Mouse (Mus musculus): Measurements from ENCODE around the gene Mrpl38. TPM values are rescaled to one million over a fixed set of nuclear protein-coding genes. Genes with fewer than 3 reads are reported as not detected.
"Not testable (repeated sequence)": the region's sequence is repeated elsewhere in the genome, so short reads cannot be mapped to it uniquely, and the experiment has no call there.

The Mrpl38 gene
- polyA plus RNA-seq, 1 experiment, result 99.5 TPM

DNA sequence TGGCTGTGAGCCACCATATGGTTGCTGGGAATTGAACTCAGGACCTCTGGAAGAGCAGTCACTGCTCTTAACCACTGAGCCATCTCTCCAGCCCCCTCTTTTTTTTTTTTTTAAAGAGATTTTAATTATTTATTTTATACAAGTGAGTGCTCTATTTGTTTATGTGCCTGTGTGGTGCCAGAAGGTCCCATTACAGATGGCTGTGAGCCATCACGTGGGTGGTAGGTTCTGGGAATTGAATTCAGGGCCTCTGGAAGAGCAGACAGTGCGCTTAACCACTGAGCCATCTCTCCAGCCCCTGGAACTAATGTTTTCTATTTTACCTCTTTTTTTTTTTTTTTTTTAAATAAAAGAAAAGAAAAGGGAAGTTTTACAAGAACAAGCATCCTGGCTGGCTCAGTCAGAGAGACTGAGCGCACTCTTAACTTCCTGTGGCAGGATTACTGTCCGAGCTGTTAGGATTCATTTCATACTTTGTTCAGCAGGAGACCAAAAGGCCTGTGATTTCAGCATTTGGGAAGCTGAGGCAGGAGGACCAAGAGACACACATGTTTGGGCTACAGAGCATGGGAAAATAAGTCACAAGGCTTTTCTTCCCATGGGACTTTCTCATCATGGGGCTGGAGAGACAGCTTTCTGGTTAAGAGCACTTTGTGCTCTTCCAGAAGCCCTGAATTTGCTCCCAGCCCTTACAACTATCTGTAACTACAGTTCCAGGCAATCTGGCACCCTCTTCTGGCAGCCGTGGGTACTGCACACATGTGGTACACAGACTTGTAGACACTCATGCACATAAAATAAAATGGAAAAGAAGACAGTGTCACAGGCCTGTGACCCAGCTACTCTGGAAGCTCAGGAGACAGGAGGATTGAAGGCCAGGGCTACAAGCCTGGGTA, 42.2 kb downstream of the Mrpl38 start:
- Histone ChIP-seq H3K4me1 (ENCODE audit: control insufficient read depth, insufficient read depth, insufficient read length, low read length) (peaks cover 31% of the 10 kb centered on the region), H3K27ac (replicated peaks; ENCODE audit: low read depth, low read length) (no peak overlapping the region)

DNA sequence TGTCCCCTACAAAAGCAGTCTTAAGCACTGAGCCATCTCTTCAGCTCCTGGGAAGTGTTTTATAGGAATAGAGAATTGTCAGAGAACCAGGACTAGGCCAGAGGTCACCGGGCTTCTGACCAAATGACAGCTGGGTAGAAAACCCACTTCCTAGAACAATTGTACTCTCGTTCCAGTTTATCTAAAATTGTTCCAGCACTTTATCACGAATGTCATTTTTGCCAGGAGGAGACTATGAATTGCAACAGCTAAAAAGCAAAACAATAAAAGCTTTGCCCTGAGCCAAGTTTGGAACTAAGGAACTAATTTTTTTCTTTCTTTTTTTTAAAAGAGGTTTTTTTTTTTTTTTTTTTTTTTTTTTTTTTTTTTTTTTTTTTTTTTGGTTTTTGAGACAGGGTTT, 43.1 kb downstream of the Mrpl38 start:
- Histone ChIP-seq H3K27ac (replicated peaks; ENCODE audit: low read depth, low read length) (peak overlapping the region; percentile 88), H3K4me3 (ENCODE audit: insufficient read depth, low read depth, low read length) (no peak overlapping the region), H3K4me1 (ENCODE audit: control insufficient read depth, insufficient read depth, insufficient read length, low read length) (peaks cover 26% of the 10 kb centered on the region)

More for the DNA sequence above, 42.2 kb downstream of the Mrpl38 start:
- H3K4me3 ChIP-seq (ENCODE audit: insufficient read depth, low read depth, low read length), result no peak overlapping the region

- no peak overlapping the region for H3K4me3 ChIP-seq (ENCODE audit: insufficient read depth, low read depth, low read length)
- peaks cover 12% of the 10 kb centered on the region for H3K4me1 ChIP-seq (ENCODE audit: control insufficient read depth, insufficient read depth, insufficient read length, low read length)
- peak overlapping the region; percentile 84 for H3K27ac ChIP-seq (replicated peaks; ENCODE audit: low read depth, low read length)
Measured at GRCm38 (mm10) chr11:116093771-116094565, 44.7 kb downstream of the Mrpl38 start.

- H3K27ac ChIP-seq (replicated peaks; ENCODE audit: low read depth, low read length); H3K4me3 ChIP-seq (ENCODE audit: insufficient read depth, low read depth, low read length); H3K4me1 ChIP-seq (ENCODE audit: control insufficient read depth, insufficient read depth, insufficient read length, low read length): not testable (repeated sequence)
Measured at GRCm38 (mm10) chr11:116092959-116093358, 45.7 kb downstream of the Mrpl38 start.

DNA sequence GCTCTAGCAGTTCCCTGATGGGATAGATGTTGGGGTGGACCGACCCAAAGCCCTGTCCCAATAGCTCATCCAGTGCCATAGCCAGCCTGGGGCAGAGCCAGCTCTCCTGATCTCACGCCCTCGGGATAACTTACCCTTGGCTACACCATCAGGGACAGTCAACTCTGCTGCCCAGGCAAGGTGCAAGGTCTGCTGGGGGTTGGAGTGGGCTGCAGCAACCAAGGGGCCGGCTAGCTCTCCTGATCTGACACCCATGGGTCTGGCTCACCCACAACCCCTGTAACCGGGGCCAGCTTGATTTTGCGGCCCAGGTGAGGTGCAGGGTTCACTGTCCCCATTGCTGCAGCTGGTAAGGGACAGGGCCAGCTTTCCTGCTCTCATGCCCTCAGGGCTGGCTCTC, 47.1 kb downstream of the Mrpl38 start:
- Histone ChIP-seq H3K4me1 (ENCODE audit: control insufficient read depth, insufficient read depth, insufficient read length, low read length) (peaks cover 11% of the 10 kb centered on the region), H3K27ac (replicated peaks; ENCODE audit: low read depth, low read length) (no peak overlapping the region), H3K4me3 (ENCODE audit: insufficient read depth, low read depth, low read length) (no peak overlapping the region)

GRCm38 (mm10) chr11:116089545-116089944, 49.1 kb downstream of the Mrpl38 start:
- Histone ChIP-seq H3K4me3 (ENCODE audit: insufficient read depth, low read depth, low read length) (no peak overlapping the region), H3K4me1 (ENCODE audit: control insufficient read depth, insufficient read depth, insufficient read length, low read length) (peaks cover 12% of the 10 kb centered on the region), H3K27ac (replicated peaks; ENCODE audit: low read depth, low read length) (no peak overlapping the region)

DNA sequence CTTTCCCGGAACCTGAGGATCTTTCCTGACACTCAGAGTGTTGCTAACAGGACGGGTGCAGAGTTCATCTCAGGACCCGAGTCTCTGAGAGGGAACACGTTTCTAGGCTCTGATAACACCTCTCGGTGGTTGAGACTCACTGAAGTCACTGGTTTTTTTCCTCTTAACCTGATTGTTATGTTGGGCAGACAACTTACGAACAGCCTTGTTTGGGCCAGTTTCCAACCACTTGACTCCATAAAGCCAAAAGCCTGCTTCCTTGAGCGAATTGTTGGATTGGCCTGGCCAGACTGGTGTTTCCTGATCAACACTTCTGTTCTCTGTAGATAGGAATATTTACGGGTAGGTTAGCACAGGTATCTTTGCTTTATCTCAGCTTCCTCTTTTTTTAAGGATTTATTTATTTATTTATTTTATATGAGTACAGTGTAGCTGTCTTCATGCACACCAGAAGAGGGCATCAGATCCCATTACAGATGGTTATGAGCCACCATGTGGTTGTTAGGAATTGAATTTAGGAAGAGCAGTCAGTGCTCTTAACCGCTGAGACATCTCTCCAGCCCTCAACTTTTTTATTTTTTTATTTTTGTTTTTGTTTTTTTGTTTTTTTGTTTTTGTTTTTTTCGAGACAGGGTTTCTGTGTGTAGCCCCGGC, 49.8 kb downstream of the Mrpl38 start:
- no peak overlapping the region for H3K4me3 ChIP-seq (ENCODE audit: insufficient read depth, low read depth, low read length)
- peaks cover 8% of the 10 kb centered on the region for H3K4me1 ChIP-seq (ENCODE audit: control insufficient read depth, insufficient read depth, insufficient read length, low read length)
- no peak overlapping the region for H3K27ac ChIP-seq (replicated peaks; ENCODE audit: low read depth, low read length)

- Histone ChIP-seq H3K4me3 (ENCODE audit: insufficient read depth, low read depth, low read length) (no peak overlapping the region), H3K4me1 (ENCODE audit: control insufficient read depth, insufficient read depth, insufficient read length, low read length) (peaks cover 8% of the 10 kb centered on the region; the same call in 1 of the 2 replicates), H3K27ac (replicated peaks; ENCODE audit: low read depth, low read length) (no peak overlapping the region)
Measured at GRCm38 (mm10) chr11:116088188-116088587, 50.5 kb downstream of the Mrpl38 start.

DNA sequence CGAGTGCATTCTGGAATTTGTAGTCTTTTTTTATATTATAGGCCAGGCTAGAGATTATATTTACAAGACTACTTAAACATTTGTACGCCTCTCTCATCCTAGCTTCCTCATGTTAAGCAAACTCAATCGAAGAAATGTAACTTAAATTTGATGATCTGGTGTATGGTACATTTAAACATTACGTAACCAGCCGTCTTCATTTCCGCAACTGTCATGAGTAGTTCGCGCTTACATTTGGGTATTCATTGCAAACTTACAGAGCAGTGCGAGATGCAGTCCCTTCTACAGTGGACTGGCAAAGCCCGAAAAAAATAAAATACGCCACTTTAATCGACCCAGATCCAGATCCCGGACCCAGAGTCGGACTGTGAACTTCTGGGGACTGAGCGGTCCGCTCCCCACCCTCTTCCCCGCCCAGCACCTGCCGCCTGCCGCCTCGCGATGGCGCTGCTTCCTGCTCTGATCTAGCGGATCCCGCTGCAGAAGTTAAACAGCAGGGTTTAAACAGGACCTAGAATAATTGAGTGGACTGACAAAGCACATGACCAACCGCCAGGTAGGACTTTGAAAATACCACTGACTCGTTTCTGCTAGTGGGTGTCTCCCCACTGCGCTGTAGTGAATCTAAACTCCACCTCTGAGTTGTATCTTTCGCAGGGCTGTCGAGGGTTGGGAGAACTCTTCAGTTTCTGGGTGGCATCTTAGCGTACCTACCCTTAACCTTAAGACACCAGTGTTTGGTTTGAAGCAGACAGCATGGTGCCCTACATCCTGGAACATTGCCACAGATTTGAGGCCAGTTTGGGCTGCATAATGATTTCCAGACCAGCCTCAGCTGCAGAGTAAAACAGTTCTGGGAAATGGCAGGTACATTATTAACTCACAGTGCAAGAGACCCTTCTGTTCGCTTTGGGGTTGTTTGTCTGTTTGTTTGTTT, 51.2 kb downstream of the Mrpl38 start:
- Histone ChIP-seq H3K4me1 (ENCODE audit: control insufficient read depth, insufficient read depth, insufficient read length, low read length) (peaks cover 8% of the 10 kb centered on the region; the same call in 1 of the 2 replicates), H3K27ac (replicated peaks; ENCODE audit: low read depth, low read length) (peak overlapping the region; percentile 94)

DNA sequence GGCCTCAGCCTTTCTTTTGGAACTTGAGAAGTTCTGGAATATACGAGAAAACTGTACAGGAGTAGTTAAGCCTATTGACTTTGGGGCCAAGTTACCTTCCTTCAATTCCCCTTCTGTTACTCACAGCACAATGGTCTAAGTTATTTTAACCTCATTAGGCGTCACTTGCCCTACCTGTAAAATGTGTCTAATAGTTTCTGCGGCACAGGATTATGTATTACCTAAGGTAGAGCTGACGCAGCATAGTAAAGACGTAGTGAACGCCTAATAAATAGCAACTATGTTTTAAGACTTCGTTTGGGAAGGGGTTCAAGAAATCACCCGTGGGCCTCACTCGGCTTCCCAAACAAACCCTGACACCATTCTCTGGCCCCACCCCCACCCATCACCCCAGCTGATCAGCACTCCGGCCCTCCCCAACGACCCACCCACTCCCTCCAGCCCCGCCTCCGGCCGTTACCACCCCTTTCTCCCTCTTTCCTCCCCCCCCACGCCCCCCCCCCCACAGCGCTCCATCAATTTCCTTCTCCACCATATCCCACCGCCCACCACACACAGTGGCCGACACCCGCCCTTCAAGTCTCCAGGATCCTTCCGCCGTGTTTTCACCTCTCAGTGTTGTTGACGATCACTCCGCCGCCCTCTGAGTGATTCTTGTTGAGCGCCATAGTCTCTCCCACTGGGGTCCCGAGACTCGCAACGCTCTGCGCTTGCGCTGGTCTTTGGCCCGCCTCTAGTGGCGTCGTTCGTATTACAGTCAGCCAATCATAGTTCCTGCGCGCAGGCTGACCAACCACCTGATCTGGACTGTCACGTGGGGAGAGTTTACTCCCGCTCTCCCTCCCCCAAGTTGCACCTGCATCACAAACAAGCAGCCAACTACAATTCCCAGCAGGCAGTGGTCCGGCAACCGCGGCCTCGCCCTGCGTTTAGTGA, 52.1 kb downstream of the Mrpl38 start, which contains the start of gene Wbp2:
Gene Wbp2 (minus strand): TSS at position 738 of the 936 bp plus-strand sequence.
- peak within 1 kb of the TSS; percentile 75 for H3K4me3 ChIP-seq (ENCODE audit: insufficient read depth, low read depth, low read length)
- peaks cover 8% of the 10 kb centered on the region; the same call in 1 of the 2 replicates for H3K4me1 ChIP-seq (ENCODE audit: control insufficient read depth, insufficient read depth, insufficient read length, low read length)
- H3K27ac ChIP-seq (replicated peaks; ENCODE audit: low read depth, low read length), result peak within 1 kb of the TSS; percentile 94

More for the DNA sequence above, 51.2 kb downstream of the Mrpl38 start:
- peak overlapping the region; percentile 72 for H3K4me3 ChIP-seq (ENCODE audit: insufficient read depth, low read depth, low read length)

- Histone ChIP-seq H3K4me3 (ENCODE audit: insufficient read depth, low read depth, low read length) (no peak overlapping the region), H3K27ac (replicated peaks; ENCODE audit: low read depth, low read length) (no peak overlapping the region), H3K4me1 (ENCODE audit: control insufficient read depth, insufficient read depth, insufficient read length, low read length) (peaks cover 8% of the 10 kb centered on the region; the same call in 1 of the 2 replicates)
Measured at GRCm38 (mm10) chr11:116084166-116084565, 54.5 kb downstream of the Mrpl38 start.

DNA sequence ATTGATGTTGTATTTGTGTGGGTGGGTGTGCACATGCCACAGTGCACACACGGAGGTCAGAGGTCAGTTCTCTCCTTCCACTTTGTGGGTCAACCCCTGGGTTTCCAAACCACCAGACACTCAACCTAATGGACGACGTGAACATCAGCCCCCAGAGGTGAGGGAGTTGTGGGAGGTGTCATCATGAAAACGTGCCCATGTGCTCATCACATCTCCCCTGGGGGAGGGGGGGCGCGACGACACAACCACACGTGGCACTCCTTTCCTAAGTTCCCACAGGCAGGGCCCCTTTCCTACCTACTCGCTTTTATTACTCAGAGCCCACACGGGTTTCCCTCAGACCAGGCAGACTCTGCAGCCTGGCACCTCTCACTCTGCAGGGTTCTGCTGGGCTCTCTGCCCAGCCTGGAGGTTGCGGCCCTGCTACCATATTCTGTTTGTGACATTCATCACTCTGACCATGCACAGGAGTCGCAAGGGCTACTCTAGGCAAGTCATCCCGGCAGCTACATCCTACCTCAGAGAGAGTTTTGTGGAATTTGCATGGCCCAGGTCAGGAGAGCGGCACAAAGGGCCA, 55.5 kb downstream of the Mrpl38 start:
- Histone ChIP-seq H3K27ac (replicated peaks; ENCODE audit: low read depth, low read length) (no peak overlapping the region), H3K4me3 (ENCODE audit: insufficient read depth, low read depth, low read length) (no peak overlapping the region), H3K4me1 (ENCODE audit: control insufficient read depth, insufficient read depth, insufficient read length, low read length) (peaks cover 8% of the 10 kb centered on the region; the same call in 1 of the 2 replicates)

Measured in brown adipose tissue, adult 24 weeks (tissue).